Mouse (Mus musculus) lung, embryonic 14.5 days (tissue): ENCODE measurements around the gene Rps6kl1. TPM values are rescaled to one million over a fixed set of nuclear protein-coding genes. Genes with fewer than 3 reads are reported as not detected.
A peak's percentile ranks its signal among the peaks of the same experiment; 100 is the strongest.

ENCODE experiments used
- ATAC-seq: fragments of 200-750 bp; cut with Nextera tagmentation; 2 replicates; pipeline ENCODE4 v1.8.0; 2017; ENCODE audit warnings: mild to moderate bottlenecking, moderate TSS enrichment, moderate library complexity; ENCODE audit not compliant: insufficient read depth
- DNase-seq: peaks from one replicate; pipeline ENCODE4 v3.0.0-alpha.2; 2015
- H3K27ac ChIP-seq: fragments of 300-500 bp; sonication (generic); 2 replicates; pipeline ENCODE4 v1.5.1; 2014; ENCODE audit warnings: low read depth, mild to moderate bottlenecking, moderate library complexity
- H3K27me3 ChIP-seq: fragments of 300-500 bp; sonication (generic); 2 replicates; pipeline ENCODE4 v1.6.1; 2014; ENCODE audit warnings: low read length, control low read depth; ENCODE audit not compliant: insufficient read depth
- H3K36me3 ChIP-seq: fragments of 300-500 bp; sonication (generic); 2 replicates; pipeline ENCODE4 v1.6.1; 2014; ENCODE audit warnings: control low read depth; ENCODE audit not compliant: insufficient read depth
- H3K4me1 ChIP-seq: fragments of 300-500 bp; sonication (generic); 2 replicates; pipeline ENCODE4 v1.6.1; 2014; ENCODE audit warnings: antibody characterized with exemption, control low read depth; ENCODE audit not compliant: insufficient read depth
- H3K4me2 ChIP-seq: fragments of 300-500 bp; sonication (generic); 2 replicates; pipeline ENCODE4 v1.6.1; 2014; ENCODE audit warnings: mild to moderate bottlenecking
- H3K4me3 ChIP-seq: fragments of 300-500 bp; sonication (generic); 2 replicates; pipeline ENCODE4 v1.5.1; 2014; ENCODE audit warnings: low read depth, low read length
- H3K9ac ChIP-seq: fragments of 300-500 bp; sonication (generic); 2 replicates; pipeline ENCODE4 v1.6.1; 2014
- H3K9me3 ChIP-seq: fragments of 300-500 bp; sonication (generic); 2 replicates; pipeline ENCODE4 v1.6.1; 2016; ENCODE audit warnings: low read depth, low read length, control low read depth
- CTCF ChIP-seq: IDR thresholded peaks from 2 replicates; pipeline ENCODE4 v1.5.1; 2016; ENCODE audit warnings: antibody characterized with exemption, low read depth
- WGBS: fragments of 180-500 bp; shearing (Covaris S2); extraction: QIAGEN DNeasy Blood & Tissue Kit; methylation state at CpG from one replicate; pipeline ENCODE4 v1.1.7; 2014; 5-methylcytosine and 5-hydroxymethylcytosine counted together
- polyA plus RNA-seq: library from polyadenylated mRNA; unstranded; fragments of >200 nt; fragmentation: Nextera tagmentation; extraction: Ambion mirVana; gene quantifications from 2 replicates; pipeline ENCODE4 v1.2.1, GENCODE M21; 2014

Rps6kl1 gene
- polyA plus RNA-seq, 1 experiment from 2014 or later = 1.0 TPM

DNA sequence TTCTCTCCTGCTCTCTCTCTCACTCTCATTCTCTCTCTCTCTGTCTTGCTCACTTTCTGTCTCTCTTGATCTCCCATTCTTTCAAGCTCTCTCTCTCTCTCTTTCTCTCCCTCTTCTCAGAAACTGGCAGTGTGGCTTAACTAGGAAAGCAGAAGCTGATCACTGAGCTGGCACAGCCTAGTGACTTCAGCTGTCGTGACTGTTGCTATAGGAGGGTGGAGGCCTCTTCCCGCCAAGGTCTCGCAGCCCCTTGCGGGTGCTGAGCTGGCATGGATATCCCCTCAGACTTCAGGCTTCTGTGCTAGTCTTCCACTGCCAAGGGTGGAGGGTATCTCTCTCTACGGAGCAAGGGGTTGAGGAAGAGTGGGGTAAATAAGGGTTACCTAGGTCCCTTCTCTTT, 31.8 kb upstream of the Rps6kl1 start:
- Histone ChIP-seq H3K27me3 (no peaks in the 10 kb centered on the region), H3K4me2 (no peak overlapping the region), H3K4me3 (no peak overlapping the region), H3K9me3 (no peaks in the 10 kb centered on the region), H3K4me1 (peaks cover 21% of the 10 kb centered on the region), H3K36me3 (no peaks in the 10 kb centered on the region), H3K27ac (no peak overlapping the region), H3K9ac (no peak overlapping the region)
- 69% methylated on average over 5 of the region's 5 CpGs for WGBS
- ATAC-seq = no peak
- TF ChIP-seq CTCF = no peak
- no peak for DNase-seq

DNA sequence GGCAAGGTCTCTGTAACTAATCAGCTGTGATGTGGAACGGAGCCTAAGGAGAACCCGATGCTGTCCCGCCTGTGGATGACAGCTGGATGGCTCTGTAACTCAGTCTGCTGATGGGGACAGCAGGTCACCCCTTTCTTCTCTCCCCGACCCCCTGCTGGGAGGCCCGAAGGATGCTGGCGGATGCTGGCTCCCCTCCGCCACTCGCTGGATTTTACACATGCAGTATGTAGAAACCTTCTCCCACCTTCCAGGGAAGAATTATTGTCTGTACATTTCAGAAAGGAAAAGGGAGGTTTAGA, 31.2 kb upstream of the Rps6kl1 start:
- Histone ChIP-seq H3K4me3 (no peak overlapping the region), H3K27ac (no peak overlapping the region), H3K9ac (no peak overlapping the region; the same call in 1 of the 2 replicates), H3K36me3 (no peaks in the 10 kb centered on the region), H3K9me3 (no peaks in the 10 kb centered on the region), H3K4me1 (peaks cover 21% of the 10 kb centered on the region), H3K27me3 (no peaks in the 10 kb centered on the region), H3K4me2 (no peak overlapping the region)
- ATAC-seq (no peak), DNase-seq (no peak)
- WGBS = 13% methylated on average over 8 of the region's 8 CpGs
- no peak for TF ChIP-seq CTCF

DNA sequence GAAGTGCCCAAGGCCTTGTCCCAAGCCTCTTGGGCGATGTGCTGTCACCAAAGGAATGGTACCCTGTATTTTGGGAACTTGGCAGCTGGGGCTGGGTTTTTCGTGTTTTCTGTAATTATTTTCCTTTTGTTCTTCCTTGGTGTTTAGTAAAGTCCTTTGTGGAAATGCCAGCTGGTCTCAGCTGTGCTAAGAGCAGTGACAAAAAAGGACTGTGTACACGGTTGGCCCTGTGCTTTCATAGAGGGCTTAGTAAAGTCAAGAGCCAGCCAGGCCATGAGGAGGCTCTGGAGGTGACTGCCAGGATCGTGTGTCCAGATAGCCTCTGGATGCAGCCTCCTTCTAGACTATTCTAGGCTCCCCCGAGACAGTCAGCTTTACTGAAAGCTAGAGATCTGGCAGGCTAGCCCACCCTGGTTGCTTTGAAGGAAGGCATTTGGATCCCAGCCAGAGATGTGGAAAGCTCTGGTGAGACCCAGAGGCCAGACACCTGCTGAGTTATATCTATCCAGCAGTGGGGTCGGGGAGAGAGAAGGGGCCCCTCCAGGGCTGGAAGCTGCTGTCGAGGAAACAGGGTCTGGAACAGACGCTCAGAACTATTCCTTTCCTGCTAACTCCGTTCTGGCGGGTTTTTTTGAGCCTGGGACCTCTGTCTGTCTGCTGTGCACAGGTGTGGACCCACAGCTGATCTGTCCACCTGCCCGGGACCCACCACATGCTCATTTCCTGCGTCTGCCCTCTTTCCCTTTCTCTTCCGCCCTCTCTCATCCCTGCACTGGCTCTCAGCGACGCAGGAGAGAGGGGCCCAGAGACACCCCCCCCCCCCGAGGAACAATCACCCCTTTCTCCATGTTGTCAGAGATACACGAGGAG, 30.6 kb upstream of the Rps6kl1 start:
- 20% methylated on average over 16 of the region's 17 CpGs for WGBS
- ATAC-seq (0 out of 2 replicates have a peak, but pooled peaks have one; percentile 14), DNase-seq (peak; percentile 61)
- no peak overlapping the region for H3K4me2 ChIP-seq
- no peak overlapping the region for H3K4me3 ChIP-seq
- H3K27me3 ChIP-seq = no peaks in the 10 kb centered on the region
- peaks cover 24% of the 10 kb centered on the region for H3K4me1 ChIP-seq
- H3K36me3 ChIP-seq = no peaks in the 10 kb centered on the region
- H3K9ac ChIP-seq = no peak overlapping the region; the same call in 1 of the 2 replicates
- H3K27ac ChIP-seq = no peak overlapping the region
- no peaks in the 10 kb centered on the region for H3K9me3 ChIP-seq
- TF ChIP-seq CTCF = no peak

DNA sequence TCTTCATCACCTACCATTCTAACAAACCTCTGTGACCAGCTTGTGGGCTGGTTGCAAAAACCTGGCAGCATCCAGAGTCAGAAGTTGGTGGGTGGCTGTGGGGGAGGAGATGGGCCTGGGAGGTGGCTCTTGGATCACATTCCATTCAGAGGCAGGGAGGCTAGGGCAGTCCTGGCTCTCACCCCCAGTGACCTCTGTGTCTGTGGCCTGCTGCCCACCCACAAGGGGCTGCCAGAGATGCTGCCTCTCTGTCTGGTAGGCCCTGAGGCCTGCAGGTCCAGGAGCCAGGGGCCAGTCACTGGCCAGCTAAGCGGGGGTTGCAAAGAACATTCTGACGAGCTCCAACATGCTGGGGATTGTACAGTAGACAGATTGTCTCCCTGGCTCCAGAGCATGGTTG, 27.2 kb upstream of the Rps6kl1 start:
- Histone ChIP-seq H3K27me3 (no peaks in the 10 kb centered on the region), H3K4me2 (no peak overlapping the region), H3K36me3 (no peaks in the 10 kb centered on the region), H3K9me3 (no peaks in the 10 kb centered on the region), H3K27ac (no peak overlapping the region), H3K9ac (no peak overlapping the region), H3K4me1 (peaks cover 44% of the 10 kb centered on the region), H3K4me3 (no peak overlapping the region)
- WGBS = 74% methylated on average over 2 of the region's 2 CpGs
- DNase-seq (no peak), ATAC-seq (no peak)
- no peak for TF ChIP-seq CTCF

DNA sequence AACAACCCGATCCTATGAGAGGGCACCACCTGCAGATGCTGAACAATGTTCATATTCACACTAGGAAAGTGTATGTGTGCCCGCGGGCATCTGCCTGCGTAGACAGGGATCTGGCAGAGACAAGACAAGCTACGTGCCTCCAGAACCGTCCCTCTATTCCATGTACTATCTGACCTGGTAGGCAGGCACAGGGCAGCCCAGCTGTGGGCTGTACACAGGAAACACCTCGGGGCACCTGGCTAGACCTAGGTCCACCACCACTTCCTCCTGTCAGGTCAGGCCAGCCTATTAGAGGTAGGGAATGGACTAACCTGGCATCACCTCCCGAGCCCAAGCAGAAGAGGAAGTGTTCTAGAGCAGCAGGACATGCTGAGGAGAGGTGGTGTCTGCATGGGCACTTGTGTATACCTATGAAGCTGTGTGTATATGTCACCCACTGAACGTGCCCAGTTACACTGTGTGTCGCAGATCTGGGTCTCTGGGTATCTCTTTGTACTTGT, 26.7 kb upstream of the Rps6kl1 start, which contains the start of gene Pgf:
TSS of gene Pgf (minus strand) at position 51 of the 500 bp plus-strand sequence.
- Histone ChIP-seq H3K4me2 (peak within 1 kb of the TSS; percentile 70), H3K36me3 (peaks cover 2% of the 10 kb centered on the region), H3K27ac (peak within 1 kb of the TSS; percentile 87; the same call in 1 of the 2 replicates), H3K4me1 (peaks cover 44% of the 10 kb centered on the region), H3K9me3 (no peaks in the 10 kb centered on the region), H3K4me3 (peak within 1 kb of the TSS; percentile 39), H3K27me3 (no peaks in the 10 kb centered on the region), H3K9ac (peak within 1 kb of the TSS; percentile 35)
- TF ChIP-seq CTCF = no peak
- ATAC-seq (no peak), DNase-seq (no peak)
- WGBS = 74% methylated on average over 10 of the region's 10 CpGs

DNA sequence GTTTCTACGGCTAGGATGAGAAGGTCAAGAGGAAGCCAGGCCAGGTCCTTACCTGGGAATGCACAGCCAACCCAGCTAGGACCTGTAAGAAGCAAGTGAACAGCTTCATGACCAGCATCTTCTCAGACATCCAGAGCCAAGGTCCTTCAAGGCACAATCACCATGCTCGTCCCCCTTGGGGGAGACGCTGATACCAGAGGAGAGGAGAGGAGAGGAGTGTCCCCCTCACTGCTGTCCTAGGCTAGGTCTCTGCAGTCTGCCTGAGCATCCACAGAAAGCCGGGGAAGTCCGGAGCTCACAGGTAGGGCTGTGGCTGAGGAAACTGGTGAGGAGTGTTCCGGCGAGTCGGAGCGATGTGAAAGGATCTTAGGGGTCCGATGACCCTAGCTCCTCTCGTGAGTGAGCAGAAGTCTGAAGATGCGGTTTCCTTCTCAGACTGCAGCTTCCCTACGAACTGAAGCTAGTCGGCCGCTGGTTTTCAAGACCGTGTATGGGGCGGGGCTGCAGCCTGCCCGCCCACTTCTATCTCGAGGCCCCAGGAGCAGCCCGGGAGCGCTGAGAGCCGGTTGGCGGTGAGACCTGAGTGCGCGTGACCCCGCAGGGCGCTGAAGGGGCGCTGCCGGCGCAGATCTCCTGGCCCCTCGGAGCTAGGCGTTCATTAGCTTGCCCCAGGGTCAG, 25.9 kb upstream of the Rps6kl1 start:
- H3K27ac ChIP-seq = peak overlapping the region; percentile 87; the same call in 1 of the 2 replicates
- DNase-seq (peak; percentile 85), ATAC-seq (peak; percentile 50)
- WGBS = 1% methylated on average over 32 of the region's 32 CpGs
- H3K27me3 ChIP-seq = no peaks in the 10 kb centered on the region
- H3K36me3 ChIP-seq = peaks cover 10% of the 10 kb centered on the region
- no peak for TF ChIP-seq CTCF
- H3K9ac ChIP-seq = peak overlapping the region; percentile 35
- peaks cover 43% of the 10 kb centered on the region for H3K4me1 ChIP-seq
- peak overlapping the region; percentile 39 for H3K4me3 ChIP-seq
- H3K9me3 ChIP-seq = no peaks in the 10 kb centered on the region
- peak overlapping the region; percentile 70 for H3K4me2 ChIP-seq
